Mouse (Mus musculus): ENCODE results near the gene Zfp493.
A peak's percentile ranks its signal among the peaks of the same experiment; 100 is the strongest.
"Not testable (repeated sequence)": the region's sequence is repeated elsewhere in the genome, so short reads cannot be mapped to it uniquely, and the experiment has no call there.

Zfp493 gene

DNA sequence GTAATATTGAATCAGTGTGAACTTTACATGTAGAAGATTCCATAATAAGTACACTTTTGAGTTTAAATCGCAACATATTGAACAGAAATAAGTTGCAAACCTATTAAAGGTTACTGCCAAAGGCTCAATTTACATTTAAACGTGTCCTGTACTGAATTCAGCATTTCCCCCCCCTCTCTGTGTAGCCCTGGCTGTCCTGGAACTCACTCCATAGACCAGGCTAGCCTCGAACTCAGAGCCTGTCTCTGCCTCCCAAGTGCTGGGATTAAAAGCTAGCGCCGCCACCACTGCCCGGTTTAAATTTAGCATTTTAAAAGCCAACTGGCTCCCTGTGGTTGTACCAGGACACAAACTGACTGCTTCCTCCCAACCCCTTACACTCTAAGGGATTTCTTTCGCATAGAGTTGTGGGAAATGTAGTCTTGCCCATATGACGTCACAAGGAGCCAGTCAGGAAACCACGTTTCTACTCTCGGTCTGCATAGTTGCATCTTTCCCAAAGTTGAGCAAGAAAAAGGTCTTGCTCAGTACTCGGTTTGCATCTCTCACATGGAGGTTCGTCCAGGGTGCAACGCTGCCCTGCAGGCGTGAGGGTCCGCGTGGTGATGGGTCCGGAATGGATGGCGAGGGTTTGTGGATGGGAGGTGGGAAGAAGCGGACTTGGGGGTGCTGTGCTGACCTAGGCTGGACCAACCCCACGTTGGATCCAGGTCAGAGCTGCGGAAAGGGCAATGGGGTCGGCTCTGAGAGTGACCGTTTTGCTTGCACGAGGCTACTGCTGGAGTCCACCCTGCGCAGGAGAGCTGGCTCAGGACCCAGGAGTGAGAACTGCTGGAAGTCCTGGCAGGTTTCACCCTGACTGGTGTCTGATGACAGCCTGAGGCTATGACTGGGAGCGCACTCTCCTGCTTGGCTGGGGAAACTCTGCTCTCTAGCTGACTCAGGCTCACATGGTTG is at the start of gene Zfp493:
Gene Zfp493, plus strand, starts transcription at position 429 of the 957 bp plus-strand sequence.
- peak; percentile 89 for DNase-seq (ENCODE audit: low read depth)

DNA sequence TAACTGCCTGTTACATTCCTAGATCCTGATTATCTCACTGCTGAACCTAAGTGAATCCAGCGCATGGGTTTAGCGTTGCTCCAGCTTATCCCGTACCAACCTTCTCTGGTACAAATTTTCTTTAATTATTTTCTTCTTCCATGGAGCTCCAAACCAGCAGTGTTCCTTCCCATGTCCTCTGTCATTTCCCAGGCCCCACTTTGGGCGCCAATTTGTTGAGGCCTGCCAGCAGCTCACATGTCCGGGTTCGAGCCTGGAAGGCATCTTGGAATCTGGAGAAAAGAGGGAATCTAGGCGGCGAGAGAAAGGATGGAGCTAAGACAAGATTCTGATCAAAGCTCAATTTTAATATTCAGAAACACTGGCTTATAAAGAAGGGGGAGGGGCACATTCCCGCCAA is 45.1 kb upstream of the Zfp493 start:
- DNase-seq (ENCODE audit: low read depth), result not testable (repeated sequence)

DNA sequence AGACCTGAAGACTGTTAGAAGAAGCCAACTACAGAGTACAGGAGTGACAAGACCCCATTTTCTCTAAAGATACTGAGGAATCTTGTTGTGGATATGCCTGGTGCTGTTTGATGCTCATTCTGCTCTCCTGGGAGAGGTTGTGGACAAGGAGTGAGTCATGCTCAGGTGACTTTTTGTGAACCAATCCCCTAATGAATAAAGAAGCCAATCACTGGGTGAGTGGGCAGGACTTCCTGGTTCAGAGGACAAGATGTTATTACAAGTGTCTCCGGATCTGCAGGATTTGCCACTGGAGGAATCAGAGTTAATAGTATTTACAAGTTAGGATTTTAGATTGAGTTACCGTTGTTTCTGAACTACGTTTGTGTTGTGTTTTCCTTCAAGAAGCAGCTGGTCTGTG is 36.6 kb upstream of the Zfp493 start:
- DNase-seq (ENCODE audit: low read depth), result no peak

DNA sequence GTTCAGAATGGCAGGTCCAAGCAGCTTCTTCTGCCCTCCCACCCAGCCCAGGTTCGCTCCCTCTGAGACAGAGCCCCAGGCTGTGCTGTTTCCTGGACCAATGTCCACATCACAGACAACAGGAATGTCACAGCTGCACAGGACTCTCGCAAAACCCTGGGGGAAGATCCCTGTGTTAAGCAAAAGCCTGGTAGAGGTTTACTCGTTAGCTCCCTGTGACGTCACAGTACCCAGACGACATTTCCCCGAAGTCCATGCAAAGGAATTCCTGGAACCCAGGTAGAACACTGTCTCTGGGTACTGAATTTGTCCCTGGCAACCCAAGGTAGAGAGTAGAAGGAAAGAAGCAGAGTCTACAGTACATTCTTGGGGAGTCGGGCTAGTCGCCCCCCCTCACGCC is 35.6 kb upstream of the Zfp493 start:
- no peak for DNase-seq (ENCODE audit: low read depth)

DNA sequence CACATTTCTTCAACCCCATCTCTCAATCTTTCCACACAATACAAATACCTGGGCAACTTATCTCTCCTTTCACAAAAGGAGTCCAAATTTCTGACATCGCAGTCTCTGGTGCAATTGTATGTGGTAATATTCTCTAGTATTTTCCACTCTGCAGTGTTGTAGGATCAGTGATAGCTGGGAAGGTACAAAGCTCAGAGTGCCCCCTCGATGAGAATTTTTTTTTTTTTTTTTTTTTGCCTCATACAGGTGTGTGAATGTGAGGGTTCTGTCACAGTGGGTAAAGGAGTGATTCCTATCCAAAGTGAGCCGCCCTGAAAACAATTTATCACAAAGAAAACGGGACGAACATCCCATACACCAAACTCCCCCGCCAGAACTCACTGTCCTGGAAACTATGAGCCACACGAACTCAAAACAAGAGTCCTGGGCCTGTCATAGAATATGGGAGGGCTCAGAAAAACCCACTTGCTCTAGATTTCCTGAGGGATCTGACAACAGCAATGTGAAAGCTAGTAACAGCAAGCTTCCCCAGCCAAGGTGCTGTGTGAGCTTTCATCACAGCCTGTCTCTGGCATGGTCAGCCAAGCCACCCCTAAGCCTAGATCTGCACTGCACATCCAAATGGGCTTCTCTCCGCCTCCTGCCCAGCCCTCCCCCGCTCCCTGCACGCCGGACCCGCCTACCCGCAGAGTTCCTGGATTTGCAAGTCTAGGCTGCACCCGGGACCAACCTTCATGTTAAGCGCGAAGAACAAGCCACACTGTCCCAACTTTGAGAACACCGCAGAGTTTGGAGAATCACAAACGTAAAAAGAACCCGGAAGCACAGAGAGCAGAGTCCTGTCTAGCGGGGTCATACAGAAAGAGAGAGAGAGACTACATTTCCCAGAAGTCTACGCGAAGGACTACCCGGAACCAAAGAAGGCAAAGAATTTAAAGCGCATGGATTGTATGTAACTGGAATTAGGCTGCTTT is 24.9 kb upstream of the Zfp493 start, which contains the start of gene Zfp85:
Gene Zfp85, minus strand, starts transcription at position 896 of the 974 bp plus-strand sequence.
- DNase-seq (ENCODE audit: low read depth), result peak; percentile 79

DNA sequence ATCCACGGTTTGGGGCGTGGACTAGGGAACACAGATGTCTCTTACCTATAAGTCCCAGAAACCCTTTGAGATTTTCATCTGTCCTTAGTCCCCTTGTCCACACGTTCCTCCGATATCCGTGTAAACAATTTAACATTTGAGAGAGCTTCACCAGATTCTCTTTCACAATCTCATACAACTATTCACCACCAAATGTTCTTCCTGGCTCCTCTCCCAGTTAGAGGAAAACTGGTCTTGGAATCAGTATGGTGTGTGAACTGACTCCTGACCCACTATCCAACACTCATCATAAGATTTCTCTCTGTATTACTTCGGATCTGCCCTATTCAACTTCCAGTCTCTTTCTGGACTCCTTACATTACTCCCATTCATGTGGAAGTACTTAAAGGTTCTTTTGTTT is 23.7 kb upstream of the Zfp493 start:
- DNase-seq (ENCODE audit: low read depth), result peak; percentile 48

DNA sequence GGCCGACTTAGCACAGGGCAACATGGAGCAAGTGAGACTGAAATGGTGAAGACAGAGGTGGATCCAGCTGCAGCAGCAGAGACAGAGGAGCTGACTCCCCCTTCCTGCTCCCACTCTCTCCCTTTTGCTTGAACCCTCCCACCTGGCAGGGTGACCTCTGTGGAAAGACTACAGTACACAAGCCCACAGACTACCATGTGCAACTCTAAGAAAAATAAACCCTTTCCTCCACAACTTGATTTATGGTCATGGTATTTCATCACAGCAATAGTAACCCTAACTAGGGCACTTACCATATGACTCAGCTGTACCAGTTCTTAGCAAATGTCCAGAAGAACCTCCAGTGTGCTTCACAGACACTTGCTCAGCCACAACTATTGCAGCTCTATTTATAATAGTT is 19.5 kb upstream of the Zfp493 start:
- peak; percentile 56 for DNase-seq (ENCODE audit: low read depth)

DNA sequence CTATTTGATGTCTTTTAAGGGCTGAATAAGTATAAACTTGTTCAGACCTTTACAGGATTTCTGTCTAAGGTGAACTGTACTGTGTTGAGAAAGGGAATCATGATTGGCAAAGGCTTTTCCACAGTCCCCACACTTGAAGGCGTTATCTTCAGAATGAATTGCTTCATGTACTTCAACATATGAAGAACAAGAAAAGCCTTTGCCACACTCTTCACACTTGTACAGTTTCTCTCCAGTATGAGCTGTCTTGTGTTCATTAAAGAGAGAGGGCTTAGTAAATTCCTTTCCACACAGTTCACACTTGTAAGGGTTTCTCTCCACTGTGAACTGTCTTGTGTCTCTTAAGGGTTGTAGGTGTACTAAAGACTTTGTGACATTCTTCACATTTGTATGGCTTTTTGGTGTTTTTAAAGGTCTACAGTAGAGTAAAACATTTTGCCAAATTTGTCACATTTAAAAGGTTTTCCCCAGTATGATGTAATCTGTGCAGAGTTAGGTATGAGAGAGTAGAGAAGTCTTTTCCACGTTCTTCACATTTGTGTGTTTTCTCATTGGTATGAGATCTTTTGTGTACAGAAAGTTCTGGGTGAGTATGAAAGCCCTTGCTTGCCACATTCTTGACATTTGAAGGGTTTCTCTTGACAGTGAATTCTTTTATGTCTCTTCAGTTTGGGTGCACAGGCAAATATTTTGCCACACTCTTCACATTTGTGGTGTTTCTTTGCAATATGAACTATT is 16.3 kb upstream of the Zfp493 start:
- no peak for DNase-seq (ENCODE audit: low read depth)

DNA sequence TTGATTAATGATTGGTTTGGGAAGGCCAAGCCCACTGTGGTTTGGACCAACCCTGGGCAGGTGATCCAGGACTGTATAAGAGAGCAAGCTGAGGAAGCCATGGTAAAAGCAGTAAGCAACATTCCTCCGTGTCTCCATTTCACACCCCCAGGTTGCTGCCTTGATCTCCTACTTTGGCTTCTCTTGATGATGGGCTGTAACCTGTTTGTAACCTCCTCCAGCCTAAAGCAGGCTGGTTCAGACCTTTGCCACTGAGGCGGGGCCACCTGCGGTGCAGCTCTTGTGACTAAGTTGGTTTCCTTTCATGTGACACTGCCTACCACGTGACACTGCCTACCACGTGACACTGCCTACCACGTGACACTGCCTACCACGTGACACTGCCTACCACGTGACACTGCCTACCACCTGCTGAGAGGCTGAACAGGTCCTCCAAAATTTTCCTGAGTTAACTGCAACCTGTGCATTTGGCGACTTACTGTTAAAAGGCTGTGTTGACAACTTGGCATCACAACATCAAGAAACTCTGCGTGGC is 12.5 kb downstream of the Zfp493 start:
- DNase-seq (ENCODE audit: low read depth), result no peak

DNA sequence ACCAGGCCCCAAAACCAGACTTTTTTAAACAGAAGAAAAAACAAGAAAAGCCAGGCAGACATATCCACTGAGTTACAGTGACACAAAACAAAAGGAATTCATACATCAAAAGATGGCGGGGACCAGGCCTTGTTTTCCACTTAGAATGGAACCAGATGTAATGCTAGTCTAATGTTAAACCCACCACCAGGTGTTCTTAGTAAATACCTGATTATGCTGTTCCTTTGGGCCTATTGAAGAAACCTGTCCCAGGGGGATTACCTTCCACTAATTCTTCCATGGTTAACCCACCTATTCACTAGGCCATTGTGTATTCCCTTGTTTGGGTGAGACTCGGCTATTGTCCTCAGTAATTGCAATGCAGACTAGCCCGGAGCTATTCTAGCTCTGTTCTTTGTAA is 19.1 kb downstream of the Zfp493 start:
- no peak for DNase-seq (ENCODE audit: low read depth)

DNA sequence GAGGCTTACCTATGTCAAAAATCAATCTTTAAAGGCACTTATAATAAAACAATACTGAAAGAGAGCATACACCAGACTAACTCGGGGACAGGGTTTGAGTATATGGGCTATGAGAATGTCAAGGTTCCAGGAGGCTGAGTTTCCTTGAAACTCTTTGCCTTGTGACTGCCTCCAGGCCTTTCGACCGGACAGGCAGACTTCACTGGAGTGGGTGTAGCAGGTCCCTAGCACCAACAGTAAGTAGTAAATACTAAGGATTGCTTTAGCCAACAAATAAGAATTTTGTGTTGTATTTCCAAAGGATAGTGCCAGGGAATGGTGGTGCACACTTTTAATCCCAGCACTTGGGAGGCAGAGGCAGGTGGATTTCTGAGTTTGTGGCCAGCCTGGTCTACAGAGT is 19.7 kb downstream of the Zfp493 start:
- DNase-seq (ENCODE audit: low read depth), result not testable (repeated sequence)

DNA sequence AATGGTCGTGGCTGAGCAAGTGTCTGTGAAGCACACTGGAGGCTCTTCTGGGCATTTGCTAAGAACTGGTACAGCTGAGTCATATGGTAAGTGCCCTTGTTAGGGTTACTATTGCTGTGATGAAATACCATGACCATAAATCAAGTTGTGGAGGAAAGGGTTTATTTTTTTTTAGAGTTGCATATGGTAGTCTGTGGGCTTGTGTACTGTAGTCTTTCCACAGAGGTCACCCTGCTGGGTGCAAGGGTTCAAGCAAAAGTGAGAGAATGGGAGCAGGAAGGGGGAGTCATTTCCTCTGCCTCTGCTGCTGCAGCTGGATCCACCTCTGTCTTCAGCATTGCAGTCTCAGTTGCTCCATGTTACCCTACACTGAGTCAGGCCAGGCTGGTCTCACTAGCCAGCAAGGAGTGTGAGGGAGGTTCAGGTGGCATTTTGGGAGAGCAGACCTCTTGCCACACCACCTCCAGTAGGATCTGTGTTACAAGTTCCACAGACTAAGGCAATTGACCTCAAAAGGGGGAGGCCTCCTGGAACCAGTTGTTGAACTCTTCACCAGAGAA is 32.2 kb downstream of the Zfp493 start:
- peak; percentile 47 for DNase-seq (ENCODE audit: low read depth)

DNA sequence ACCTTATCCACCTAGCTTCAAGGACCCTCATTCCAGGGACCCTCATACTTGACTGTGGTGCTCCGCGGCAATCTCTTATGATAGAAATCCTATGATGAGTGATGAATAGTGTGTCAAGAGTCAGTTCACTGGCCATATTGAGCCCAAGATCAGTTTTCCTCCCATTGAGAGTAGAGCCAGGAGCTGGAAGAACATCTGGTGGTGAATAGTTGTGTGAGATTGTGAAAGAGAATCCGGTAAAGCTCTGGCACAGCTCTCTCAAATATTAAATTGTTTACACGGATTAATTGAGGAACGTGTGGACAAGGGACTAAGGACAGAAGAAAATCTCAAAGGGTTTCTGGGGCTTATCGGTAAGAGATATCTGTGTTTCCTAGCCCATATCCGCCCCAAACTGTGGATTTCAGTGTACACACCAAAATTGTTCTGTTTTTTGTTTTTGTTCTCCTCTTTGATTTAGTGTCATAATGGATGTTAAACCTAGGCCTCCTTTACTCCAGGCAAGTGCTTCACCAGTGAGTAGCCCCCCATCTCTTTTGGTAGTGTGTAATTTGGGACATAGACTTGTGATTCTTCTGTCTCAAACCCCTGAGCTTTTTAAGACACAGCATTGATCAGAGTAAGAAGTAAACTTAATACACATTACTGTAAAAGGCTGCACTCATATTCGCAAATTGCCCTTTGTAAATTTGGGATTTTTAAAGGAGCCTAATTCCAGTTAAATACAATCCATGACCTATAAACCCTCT is 33.6 kb downstream of the Zfp493 start:
- DNase-seq (ENCODE audit: low read depth), result peak; percentile 15

DNA sequence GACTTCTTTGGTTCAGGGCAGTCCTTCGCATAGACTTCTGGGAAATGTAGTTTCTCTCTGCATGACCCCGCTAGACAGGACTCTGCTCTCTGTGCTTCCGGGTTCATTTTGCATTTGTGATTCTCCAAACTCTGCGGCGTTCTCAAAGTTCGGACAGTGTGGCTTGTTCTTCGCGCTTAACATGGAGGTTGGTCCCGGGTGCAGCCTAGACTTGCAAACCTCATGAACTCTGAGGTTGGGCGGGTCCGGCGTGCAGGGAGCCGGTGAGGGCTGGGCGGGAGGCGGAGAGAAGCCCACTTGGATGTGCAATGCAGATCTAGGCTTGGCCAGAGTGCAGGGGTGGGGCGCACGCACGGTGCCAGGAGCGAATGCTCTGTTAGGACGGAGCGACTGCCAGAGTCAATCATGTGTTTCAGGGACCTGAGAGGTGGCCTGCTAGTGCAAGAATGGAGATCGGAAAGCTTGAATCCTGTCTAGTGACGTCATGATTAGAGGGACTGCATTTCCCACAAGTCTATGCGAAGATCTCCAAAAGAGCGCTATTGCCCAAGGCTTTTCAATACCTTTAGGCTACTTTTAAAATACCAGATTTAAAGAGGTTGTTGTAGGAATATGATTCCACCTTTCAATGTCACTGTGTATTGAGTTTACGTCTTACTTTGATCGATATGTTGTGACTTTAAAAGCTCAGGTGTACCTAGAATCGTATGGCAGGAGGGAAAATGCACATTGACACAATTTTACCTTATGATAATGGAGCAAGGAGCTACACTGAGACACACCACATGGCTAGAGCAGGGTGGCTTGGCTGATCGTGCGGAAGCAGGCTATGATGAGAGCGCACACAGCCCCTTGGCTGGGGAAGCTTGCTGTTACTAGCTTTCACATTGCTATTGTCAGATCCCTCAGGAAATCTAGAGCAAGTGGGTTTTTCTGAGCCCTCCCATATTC is 34.5 kb downstream of the Zfp493 start, which contains the start of gene Zfp273:
Gene Zfp273, plus strand, starts transcription at position 31 of the 951 bp plus-strand sequence.
- DNase-seq (ENCODE audit: low read depth), result peak; percentile 79

DNA sequence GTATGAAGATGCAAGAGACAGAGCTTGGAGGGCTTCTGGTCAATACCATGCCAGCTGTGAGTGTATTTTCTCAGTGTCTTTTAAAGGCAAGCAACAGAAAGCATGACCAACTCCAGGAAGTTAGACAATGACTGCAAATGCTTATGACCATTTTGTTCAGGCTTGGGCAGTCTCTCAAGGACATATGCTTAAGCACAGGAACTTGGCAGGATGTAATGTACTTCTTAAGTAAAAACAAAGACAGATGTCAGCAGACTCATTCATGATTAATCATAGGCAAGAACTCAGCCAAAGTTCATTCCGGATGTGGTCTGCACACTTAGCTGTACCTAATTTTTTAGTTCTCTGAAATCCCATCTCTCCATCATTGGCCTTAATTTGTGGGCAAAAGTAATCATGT is 39.1 kb downstream of the Zfp493 start:
- peak; percentile 48 for DNase-seq (ENCODE audit: low read depth)

DNA sequence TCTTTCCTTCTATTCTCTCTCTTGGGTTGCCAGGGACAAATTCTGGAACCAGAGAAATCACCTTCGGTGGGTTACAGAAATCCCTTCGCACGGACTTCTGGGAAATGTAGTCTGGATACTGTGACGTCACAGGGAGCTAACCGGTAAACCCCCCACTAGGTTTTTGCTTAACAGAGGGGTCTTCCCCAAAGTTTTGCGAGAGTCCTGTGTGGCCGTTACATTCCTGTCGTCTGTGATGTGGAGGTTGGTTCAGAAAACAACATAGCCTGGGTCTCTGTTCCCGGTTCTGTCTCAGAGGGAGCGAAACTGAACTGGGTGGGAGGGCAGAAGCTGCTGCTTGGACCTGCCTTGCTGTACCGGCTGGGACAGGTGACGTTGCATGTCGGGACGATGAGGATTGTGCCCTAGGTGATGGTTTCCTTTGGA is 51.4 kb downstream of the Zfp493 start, which contains the start of gene Gm10037:
Gene Gm10037, plus strand, starts transcription at position 196 of the 426 bp plus-strand sequence.
- no peak for DNase-seq (ENCODE audit: low read depth)

DNA sequence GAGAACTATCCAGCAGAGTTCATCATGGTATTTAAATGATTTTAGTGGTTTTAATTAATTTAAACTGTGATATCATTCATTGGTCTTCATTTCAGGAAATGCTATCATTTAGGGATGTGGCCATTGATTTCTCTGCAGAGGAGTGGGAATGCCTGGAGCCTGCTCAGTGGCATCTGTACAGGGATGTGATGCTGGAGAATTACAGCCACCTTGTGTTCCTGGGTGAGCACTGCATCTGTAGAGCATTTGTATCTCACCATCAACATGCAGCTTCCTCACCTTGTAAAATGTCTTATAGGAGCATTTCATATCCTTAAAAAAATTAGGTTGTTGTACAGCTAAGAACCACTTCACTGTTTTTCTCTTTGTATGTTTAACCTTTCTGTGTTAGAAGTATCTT is 53.6 kb downstream of the Zfp493 start:
- DNase-seq (ENCODE audit: low read depth), result not testable (repeated sequence)
